Mouse (Mus musculus): ENCODE data around the gene Lsm10.

Gene Lsm10

GRCm38 (mm10) chr4:126097711-126098253, 1.4 kb downstream of the Lsm10 start:
- no peak for DNase-seq

DNA sequence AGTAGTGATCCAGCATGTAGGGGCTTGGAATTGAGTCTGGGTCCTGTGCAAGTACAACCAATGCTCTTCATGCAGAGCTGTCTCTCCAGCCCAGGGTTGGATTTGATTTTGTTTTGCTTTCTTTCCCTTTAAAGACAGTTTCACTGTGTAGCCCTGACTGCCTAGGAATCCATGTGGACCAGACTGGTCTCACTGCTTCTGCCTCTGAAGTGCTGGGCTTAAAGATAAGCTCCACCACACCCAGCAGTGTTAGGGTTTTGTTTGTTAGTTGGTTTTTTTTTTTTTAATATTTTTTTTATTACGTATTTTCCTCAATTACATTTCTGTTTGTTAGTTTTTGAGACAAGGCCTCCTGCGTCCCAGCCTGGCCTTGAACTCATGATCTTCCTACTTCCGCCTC, 2.9 kb downstream of the Lsm10 start:
- DNase-seq, result no peak

DNA sequence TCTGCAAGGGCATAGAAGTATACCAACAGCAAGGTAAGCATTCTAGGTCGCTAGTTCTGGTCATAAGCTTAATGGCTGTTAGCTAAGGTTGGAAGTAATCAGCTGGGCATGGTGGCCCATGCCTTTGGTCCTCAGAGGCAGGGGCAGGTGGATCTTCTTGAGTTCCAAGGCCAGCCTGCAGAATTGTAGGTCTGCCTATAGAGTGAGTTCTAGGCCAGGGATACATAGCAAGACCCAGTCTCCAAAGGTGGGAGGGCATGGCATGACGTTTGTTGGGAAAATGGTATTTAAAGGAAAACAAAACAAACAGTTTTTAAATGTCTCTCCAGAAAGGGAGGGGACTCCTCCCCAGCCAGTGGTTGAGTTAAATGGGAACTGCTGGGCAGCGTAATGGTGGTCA, 4.3 kb downstream of the Lsm10 start:
- DNase-seq, result no peak

DNA sequence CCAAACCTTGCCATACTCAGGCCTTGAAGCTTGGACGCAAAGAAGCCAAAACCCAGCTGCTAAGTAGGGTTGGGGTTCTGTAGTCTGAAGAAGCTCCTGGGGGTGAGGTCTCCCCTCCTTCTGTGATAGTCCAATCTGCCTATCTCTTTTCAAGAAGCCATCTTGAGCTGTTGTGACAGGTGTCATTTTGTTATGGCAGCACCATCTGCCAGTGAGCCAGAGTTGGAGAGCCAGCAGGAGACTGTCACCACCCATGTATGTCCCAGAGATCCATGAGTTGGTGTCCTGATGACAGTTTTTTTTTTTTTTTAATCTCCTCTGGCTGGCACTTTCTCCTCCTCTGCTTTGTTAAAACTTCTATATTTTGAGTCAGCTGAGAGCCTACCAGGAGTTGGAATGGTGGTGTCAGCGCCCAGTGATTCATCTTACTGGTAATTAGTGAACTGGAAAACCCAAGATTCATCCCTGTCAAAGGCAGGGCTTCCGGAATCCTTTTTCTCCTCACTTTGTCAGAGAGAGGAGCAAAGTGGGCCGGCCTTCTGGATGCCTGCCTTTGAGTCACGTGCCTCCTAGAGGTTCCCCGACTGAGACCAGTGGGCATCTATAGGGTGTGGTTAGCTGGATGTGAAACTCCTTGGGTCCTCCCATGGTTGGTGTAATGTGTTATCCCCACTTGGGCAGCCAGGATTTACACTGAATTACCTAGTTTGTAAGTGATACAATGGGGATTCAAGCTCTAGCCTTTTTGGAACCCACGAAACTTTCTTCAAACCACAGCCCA, 5.8 kb downstream of the Lsm10 start:
- DNase-seq, result no peak

- peak; percentile 73 for DNase-seq
These were observed 6.7 kb downstream of the Lsm10 start for GRCm38 (mm10) chr4:126103057-126103581.

GRCm38 (mm10) chr4:126103590-126104068, 7.2 kb downstream of the Lsm10 start, which contains the start of gene Stk40:
Stk40 (plus strand) TSS chr4:126103957.
- peak; percentile 94 for DNase-seq

GRCm38 (mm10) chr4:126104261-126105075, 8.0 kb downstream of the Lsm10 start:
- peak; percentile 70 for DNase-seq

GRCm38 (mm10) chr4:126105131-126105783, 8.8 kb downstream of the Lsm10 start:
- no peak for DNase-seq

GRCm38 (mm10) chr4:126108061-126108740, 11.8 kb downstream of the Lsm10 start:
- DNase-seq, result no peak

DNA sequence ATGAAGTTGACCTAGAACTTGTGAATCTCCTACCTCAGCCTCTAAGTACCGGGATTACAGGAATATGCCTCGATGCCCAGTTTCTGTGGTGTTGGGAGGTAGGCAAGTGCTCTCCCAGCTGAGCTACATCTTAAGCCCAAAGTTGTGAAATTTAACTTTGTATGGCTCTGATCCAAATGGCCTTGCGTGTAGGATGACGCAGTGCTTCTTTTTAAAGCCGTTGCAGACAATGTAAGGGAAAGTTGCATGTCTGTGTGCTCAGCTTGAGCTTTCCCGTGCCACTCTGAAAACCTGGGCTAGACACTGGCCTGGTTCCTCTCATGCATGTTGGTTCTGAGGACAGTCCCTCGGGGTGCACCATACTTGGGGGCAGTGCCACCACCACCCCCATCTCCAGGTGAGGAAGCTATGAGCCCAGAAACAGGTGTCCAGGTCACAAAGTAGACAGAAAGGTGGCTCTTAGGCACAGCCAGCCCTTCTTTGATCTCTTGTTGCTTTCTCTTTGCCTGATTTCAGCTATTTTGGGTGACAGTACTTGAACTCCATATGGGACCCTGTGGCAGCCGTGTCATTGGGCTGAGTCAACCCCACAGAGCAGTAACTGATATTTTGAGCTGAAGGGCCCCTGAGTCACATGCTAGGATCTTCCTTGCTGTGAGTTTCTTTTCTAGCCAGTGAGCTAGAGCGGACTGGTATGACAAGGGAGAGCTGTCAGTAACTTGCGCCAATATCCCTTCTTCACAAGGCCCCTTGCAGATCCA, 13.4 kb downstream of the Lsm10 start:
- no peak for DNase-seq

- peak; percentile 73 for DNase-seq
These were observed 14.1 kb downstream of the Lsm10 start for GRCm38 (mm10) chr4:126110374-126111152.

DNA sequence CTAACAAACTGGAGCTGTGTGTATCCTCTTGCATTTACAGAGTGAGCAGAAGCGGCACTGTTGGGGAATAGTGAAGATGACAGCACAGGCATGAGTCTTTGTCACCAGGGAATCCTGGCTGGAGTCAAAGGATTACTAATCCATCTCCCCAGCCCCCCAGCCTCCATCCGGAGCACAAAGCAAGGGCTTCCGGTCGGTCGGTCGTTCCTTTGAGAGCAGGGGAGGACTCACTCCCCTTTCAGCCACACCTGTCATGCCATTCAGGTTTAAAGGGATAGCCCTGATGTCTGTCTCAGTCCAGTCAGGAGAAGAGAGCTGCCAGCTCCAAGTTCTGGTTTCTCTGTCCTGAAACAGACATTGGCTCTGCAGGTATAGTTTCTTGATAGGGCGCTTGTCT, 14.7 kb downstream of the Lsm10 start:
- no peak for DNase-seq

DNA sequence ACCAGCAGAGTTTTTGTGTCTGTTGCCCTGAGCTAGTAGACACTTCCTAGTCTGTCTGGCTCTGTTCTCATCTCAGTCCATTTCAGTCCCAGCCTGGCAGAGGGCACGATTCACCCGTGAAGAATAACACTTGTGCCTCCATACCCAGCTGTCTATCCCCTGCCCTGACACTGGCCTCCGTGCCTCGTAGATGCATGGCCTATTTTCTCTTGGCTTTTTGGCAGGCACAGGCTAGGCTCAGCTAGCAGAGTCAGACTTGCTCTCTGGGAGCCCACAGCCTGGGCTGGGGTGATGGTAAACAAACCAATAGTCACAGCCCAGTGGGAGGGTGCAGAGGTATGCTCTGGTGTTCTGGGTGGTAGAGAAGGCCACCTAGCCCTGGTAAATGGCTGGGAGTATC, 16.8 kb downstream of the Lsm10 start:
- peak; percentile 58 for DNase-seq

DNA sequence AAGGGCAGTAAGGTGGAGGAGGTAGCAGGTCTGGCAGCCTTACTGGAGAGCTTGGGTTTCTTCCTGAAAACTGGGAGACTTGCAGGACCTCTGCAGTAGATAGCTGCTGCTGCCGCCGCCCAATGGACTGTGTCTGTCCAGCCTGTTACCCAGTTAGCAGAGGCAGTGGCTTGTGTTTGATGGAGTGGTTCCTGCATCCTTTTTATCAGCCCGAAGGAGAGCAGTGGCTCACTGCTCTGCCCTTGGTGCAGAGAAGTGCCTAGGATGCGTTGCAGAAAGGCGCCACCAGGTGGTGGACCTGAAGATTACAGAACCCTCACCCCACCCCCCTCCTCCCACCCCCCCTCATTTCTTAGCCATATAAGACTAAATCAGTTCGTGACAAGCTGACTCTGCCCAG, 17.5 kb downstream of the Lsm10 start:
- DNase-seq, result peak; percentile 54

DNA sequence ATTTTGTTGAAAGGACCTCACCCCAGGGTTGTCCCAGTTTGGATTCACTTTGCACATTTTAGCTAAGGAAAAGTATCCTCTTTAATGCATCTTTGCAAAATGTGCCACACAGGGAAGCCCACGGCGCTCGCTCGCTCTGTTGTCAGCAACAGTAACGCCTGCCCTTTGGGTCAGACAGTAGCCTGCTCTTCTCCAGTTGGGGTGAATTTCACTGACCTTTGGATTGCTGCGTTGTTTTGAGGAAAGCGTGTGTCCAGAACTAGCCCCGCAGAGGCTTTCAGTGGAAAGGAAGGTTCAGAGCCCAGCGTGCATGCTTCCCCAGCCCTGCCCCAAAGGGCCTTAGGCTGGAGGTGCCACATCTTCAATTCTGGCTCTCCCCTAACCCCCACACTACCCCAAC, 19.0 kb downstream of the Lsm10 start:
- no peak for DNase-seq

DNA sequence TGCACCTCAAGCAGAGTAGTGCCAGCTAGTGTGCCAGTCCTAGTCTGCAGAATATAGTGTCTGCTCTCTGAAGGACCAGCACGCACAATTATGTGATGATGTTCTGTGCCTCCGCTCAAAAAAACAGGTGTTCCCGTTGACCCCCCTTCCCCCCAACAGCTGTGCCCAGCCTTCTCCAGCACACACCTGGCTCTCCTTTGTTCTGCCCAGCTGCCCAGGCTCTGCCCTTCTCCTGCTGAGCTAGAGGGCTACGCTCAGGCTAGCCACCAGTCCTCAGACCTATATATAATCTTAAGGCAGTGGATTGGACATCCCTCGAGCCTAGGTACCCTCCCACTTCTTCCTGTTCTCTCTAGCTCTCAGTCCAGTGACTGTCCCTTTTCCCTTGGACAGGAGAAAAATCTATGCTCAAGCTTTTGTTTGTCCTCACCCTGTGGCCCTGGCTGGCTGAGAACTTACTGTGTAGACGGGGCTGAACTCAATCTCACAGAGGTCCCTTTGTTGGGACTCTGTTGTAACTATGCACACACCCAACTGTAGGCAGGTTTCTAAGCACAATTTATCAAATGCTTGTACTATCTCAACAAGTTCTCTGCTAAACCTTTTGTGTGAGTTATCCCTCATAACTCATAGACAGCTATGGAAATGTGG, 19.6 kb downstream of the Lsm10 start:
- no peak for DNase-seq

GRCm38 (mm10) chr4:126117116-126117515, 20.7 kb downstream of the Lsm10 start:
- no peak for DNase-seq

DNA sequence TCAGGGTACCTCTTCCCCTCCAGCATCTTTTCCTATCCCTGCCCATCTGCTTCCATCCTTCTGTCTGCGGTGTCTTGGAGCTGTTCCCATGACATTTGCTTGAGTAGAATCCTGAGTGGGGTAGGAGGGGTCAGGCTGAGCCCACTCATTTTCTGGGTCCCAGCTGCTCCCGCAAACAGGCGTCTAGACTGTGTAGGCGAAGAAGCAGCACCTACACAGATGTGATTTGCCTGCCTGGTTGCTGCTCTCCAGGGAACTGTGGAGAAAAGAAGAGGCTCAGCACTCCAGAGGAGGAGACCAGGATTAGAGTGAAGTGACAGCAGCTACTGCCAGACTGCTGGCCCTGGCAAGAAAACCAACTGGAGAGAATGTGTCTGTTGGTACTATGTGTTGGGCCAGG, 22.2 kb downstream of the Lsm10 start:
- peak; percentile 64 for DNase-seq

GRCm38 (mm10) chr4:126119051-126119450, 22.6 kb downstream of the Lsm10 start:
- no peak for DNase-seq

DNA sequence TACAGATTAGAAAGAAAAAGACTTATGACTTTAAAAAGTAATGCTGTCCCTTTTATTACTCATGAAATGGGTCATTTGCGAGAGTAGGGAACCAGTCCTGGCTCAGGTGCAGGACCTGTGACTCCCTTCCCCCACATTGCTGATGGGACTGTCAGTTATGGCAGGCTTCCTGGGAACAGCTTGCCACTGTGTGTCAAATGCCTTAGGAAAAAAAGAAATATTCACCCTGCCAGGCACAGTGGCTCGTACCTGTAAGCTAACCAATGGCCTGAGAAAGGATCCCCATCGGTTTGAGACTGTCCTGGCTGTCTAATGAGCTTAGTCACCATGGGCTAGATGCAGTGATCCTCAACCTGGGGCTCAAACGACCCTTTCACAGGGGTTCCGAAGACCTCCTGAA, 23.6 kb downstream of the Lsm10 start:
- peak; percentile 78 for DNase-seq
